Mouse (Mus musculus) cerebellum, postnatal 36 days (tissue): ENCODE data around the gene Col8a2.

ENCODE experiments used
- DNase-seq, 2 experiments: peaks; one replicate each; pipeline ENCODE4 v3.0.0; 2021 to 2022; ENCODE audit warnings: mixed read lengths in 2 of 2

Col8a2 gene

GRCm38 (mm10) chr4:126260520-126261201, 25.9 kb upstream of the Col8a2 start:
- DNase-seq: peak in 1 of 2 experiments; percentile 68

DNA sequence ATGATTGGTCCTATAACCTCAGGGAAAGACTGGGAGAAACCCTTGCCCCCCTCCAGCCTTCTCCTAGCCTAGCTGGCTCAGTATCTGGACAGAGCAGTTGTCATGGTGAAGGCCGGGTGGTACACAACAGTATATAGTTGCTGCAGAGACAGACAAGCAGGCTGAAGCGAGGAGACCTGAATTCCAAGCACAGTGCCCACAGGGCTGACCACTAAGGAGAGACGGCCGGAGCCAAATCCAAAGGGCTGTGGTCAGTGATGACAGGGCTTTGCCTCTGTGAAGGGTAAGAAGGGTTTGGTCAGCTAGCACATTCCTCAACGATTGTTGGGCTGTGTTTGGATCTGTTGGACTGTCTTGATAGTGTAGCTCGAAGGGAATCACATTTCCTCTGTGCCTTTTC, 25.3 kb upstream of the Col8a2 start:
- DNase-seq: no peak

DNA sequence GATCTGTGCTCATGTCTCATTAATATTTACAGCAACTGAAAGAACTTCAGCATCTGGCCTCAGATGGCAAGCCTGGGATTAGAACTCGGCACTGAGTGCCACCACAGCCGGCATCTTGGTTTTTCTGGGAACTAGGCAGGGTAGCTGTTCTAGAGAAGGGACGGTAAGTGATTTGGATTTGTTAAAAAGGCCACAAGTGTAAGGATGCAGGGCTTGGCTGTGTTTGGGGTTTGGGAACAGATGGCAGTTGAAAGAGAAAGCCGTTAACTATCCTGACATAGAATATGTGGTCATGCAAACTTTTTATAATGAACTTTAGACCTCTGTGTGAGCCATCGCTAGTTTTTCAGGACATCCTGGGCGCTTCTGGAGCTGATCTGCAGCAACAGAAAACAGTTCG, 24.9 kb upstream of the Col8a2 start:
- no peak for DNase-seq

- peak; percentile 100 for DNase-seq
These were observed 24.3 kb upstream of the Col8a2 start, which contains the start of gene Trappc3 for GRCm38 (mm10) chr4:126262119-126262807. Gene Trappc3, plus strand, starts transcription at chr4:126262325.

DNA sequence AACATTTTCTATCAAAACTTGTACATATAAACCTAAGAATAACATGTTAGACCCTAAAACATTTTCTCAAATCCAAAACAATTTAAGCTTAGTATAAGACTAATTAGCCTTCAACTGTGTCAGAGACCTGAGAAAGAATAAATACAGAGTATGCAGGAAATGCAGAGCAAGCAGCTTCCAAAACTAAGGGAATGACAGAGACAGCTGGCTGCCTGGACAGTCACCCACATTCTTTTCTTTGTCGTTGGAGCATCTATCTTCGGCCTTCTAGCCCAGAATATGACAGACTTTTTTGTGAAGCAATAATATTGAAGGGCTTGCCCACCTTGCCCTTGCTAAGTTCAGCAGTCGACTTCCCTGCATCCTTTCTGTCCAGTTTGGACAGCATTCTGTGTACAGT, 17.3 kb upstream of the Col8a2 start:
- no peak for DNase-seq

GRCm38 (mm10) chr4:126273753-126274152, 12.8 kb upstream of the Col8a2 start:
- DNase-seq: peak; percentile 88 to 94

- peak in 1 of 2 experiments; percentile 42 for DNase-seq
These were observed 11.5 kb upstream of the Col8a2 start for GRCm38 (mm10) chr4:126275081-126275480.

DNA sequence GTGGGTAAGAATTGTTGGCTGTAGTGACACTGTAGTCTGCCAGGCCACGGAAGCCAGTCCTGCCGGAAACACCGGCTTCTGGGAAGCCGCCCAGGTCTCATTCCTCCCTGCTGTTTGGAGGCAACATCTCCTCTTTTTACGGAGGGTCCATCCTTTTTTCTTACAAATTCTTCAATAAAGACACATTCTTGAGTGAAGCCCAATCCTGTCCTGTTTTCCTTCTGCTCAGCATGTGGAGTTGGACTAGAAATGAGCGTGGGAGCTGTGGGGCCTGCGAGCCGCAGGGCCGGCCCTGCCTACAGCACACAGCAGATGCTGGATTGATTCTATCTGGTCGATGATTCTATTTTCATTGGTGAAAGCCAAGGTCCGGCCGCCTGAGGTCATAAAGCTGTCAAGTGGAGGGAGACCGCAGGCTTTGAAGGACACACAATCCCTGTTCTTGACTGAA, 10.9 kb upstream of the Col8a2 start:
- peak; percentile 75 to 78 for DNase-seq

DNA sequence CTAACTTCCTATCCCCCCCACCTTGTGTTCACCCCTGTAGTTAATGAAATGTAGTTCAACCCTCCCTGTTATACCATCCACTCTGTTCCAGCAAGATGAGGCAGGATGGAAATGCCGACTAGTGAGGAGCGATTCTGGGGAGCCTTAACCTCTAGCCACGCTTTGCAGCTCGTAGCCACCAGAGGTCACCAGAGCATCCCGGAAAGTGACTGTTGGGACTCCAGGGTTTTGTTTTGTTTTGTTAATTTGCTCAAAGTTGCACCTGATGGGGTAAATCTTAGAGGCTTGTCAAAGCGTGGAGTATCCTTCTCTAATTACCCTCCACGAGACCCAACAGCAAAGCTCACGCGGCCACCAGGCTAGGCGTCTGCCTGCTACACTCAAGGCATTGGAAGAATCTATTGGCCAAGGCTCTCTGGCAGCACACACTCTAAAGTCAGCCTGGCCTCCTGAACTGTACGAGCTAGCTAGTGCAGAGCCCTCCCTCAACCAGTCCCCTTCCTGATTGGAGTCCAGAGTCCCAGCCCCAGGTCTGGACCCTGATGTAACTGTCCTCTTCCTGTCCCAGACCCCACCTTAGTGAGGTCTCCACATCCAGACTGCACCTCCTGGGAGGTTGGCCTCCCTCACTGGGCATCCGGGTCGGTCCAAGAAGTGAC, 8.6 kb upstream of the Col8a2 start:
- peak; percentile 69 to 73 for DNase-seq

DNA sequence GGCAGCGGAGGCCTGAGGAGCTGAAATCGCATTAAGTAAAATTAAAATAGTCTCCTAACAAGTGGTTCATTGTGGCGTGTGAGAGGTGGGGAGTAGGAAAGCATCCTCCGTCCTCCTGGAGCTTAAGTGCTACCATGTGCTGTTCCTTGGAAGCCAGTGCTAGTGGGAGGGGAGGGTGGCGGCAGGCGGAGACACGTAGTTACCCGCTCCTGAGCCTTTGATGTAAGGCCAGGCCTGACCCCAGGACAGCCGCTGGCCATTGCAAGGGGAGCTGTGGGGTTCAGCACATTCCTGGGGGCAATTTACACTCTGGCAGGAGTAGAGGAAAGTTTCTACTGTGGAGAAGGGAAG, 8.1 kb upstream of the Col8a2 start:
- no peak for DNase-seq

DNA sequence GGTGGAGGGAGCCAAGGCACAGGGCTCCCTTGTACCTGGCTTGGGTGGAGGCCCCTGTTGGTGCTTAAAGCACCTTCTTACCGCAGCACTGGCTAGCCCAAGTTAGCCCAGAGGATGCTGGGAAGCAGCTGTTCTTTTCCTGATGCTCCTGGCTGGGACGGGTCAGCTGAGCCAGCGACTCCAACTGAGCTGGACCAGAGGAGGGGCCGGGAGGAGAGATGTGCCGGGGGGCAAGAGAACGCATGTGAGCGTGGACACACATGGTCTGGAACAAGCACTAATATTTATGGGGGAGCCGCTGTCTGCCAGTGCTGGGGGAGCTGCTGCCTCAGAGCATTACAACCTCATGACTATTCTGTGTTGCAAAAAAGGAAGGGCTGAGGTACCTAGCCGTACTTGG, 7.6 kb upstream of the Col8a2 start:
- no peak for DNase-seq

GRCm38 (mm10) chr4:126281706-126282105, 4.9 kb upstream of the Col8a2 start:
- DNase-seq: no peak

DNA sequence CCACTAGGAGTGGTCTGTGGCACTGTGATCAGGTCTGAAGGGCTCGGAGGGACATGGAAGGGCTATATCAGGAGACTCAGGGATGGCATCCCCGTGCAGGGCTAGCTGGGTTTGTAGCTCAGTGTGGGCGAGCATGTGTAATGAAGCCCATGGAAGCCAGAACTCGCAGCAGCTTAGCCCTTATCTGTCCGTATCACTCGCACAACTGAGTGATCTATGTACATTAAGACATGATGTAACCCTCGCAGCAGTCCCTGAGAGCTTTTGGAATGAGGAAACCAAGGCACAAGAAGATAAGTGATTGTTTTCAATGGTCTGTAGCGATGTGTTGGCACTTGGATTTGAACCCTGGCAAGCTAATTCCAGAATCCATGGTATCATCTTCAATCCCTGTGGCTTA, 3.0 kb upstream of the Col8a2 start:
- DNase-seq: no peak

DNA sequence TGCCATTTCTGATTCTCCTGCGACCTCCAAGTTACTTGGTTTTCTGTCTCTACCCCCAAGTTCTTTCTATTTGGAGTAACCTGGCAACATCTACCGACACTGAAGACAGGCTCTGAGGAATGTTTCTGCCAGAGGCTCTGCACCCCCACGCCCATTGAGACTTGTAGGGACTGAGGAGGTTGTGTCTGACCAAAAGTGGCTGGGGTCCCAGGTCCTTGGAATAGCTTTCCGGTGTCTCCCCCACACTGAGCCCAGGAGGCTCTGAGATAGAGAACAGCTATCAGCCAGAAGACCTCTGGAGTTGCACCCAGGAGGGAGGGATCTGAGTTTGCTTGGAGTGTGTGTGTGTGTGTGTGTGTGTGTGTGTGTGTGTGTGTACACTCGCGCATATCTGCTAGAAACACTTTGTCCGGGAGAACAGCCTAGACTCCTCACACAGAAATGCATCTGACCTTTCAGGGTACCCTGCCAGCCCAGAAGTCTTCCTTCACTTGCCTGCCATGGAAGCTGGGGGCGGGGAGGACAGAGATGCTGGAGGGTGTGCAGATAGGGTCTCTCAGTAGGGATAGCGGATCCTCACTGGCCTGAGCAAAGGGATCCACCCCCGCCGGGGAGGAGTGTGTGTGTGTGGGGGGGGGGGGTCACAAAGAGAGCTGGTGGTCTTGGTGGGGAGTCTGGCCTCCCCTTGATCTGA, 856 bp downstream of the Col8a2 start:
- no peak for DNase-seq

GRCm38 (mm10) chr4:126288085-126288666, 1.6 kb downstream of the Col8a2 start:
- DNase-seq: no peak

GRCm38 (mm10) chr4:126290314-126290713, 3.7 kb downstream of the Col8a2 start:
- DNase-seq: no peak

DNA sequence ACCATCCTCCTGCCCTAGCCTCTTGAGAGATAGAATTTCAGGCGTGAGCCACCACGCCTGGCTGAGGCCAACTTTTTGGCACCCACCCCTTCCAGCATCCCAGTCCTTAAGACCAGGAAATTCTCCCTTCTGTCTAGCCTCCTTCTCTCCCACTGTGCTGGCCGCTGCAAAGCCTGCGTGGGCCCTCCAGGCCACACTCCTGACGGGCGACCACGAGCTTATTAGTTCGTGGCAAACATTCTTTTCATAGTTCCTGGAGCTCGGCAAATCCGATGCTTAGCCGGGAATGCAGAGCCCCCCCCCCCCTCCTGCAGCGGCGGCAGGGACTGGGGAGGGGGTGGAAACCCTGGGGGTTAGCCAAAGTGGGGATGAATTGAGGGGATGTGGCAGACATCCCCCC, 4.6 kb downstream of the Col8a2 start:
- no peak for DNase-seq

DNA sequence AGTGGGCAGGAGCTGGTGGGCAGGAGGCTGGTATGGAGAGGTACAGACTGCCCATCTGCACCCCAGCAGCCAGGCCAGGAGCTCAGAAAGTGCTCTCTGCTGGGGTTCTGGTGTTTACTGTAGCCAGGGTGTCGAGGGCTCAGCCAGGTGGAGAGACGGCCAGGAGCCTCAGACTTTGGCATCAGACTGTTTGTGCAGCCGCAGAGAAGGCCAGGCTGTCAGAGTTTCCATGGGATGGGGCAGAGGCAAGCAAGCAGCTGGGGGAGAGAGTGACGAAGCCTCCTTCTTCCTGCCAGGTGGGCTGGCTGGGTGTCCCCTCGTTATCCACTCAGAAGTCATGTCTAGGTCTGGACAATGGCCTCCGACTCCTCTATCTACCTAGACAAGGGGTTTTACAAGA, 8.6 kb downstream of the Col8a2 start:
- no peak for DNase-seq

- no peak for DNase-seq
These were observed 9.3 kb downstream of the Col8a2 start for GRCm38 (mm10) chr4:126295937-126296336.

- DNase-seq: peak; percentile 64 to 74
These were observed 10.1 kb downstream of the Col8a2 start for GRCm38 (mm10) chr4:126296617-126297101.

DNA sequence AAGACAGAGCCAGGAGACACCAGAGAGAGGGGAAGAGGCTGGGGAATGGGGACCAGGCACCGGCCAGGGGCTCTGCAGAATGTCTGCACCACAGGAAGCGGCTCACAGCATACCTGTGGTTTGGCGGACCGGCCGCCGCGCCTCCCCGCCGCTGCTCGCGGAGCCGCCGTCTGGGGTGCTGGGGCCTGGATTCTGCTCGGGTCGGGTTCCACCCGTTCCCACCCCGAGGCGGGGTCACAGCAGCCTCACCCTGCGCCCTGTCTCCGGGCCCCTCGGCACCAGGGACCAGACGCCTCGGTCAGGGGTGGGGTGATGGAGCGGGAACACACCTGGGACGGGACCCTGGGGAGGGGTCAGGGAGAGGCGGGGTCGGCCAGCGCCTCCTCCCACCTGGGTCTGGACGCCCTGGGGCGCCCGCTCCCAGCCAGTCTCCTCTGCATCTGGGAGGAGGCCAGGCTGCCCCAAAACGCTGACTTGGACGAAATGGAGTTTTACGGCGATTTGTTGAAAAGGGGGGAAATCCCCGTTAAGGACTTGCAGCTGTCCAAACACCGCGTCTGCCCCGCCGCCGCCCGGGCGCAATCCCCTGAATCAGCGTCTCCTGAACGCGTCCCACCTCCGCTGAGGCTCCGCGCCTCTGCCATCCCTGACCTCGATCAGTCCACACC, 14.5 kb downstream of the Col8a2 start:
- no peak for DNase-seq
